Mouse (Mus musculus) midbrain, embryonic 13.5 days (tissue): Measurements from ENCODE around the gene Hsd11b1. TPM values are rescaled to one million over a fixed set of nuclear protein-coding genes. Genes with fewer than 3 reads are reported as not detected.
"Not testable (repeated sequence)": the region's sequence is repeated elsewhere in the genome, so short reads cannot be mapped to it uniquely, and the experiment has no call there.

Experiments used
- ATAC-seq: fragments of 200-750 bp; cut with Nextera tagmentation; 2 replicates; pipeline ENCODE4 v1.8.0; 2017; ENCODE audit warnings: mild to moderate bottlenecking, moderate TSS enrichment, moderate library complexity
- H3K27ac ChIP-seq: fragments of 300-500 bp; sonication (generic); 2 replicates; pipeline ENCODE4 v1.5.1; 2015; ENCODE audit warnings: inconsistent platforms, mild to moderate bottlenecking, moderate library complexity
- H3K27me3 ChIP-seq: fragments of 300-500 bp; sonication (generic); 2 replicates; pipeline ENCODE4 v1.6.1; 2015; ENCODE audit warnings: mild to moderate bottlenecking, inconsistent platforms
- H3K36me3 ChIP-seq: fragments of 300-500 bp; sonication (generic); 2 replicates; pipeline ENCODE4 v1.6.1; 2015; ENCODE audit warnings: mild to moderate bottlenecking, inconsistent platforms
- H3K4me1 ChIP-seq: fragments of 300-500 bp; sonication (generic); replicated peaks from 2 replicates; pipeline ENCODE4 v1.6.1; 2015; ENCODE audit warnings: inconsistent platforms
- H3K4me2 ChIP-seq: fragments of 300-500 bp; sonication (generic); replicated peaks from 2 replicates; pipeline ENCODE4 v1.6.1; 2015; ENCODE audit warnings: moderate library complexity, mild to moderate bottlenecking, inconsistent platforms
- H3K4me3 ChIP-seq: fragments of 300-500 bp; sonication (generic); replicated peaks from 2 replicates; pipeline ENCODE4 v1.5.1; 2015; ENCODE audit warnings: mild to moderate bottlenecking, inconsistent platforms
- H3K9ac ChIP-seq: fragments of 300-500 bp; sonication (generic); replicated peaks from 2 replicates; pipeline ENCODE4 v1.6.1; 2015; ENCODE audit warnings: mild to moderate bottlenecking, inconsistent platforms
- H3K9me3 ChIP-seq: fragments of 300-500 bp; sonication (generic); 2 replicates; pipeline ENCODE4 v1.6.1; 2016; ENCODE audit warnings: mild to moderate bottlenecking, inconsistent platforms
- WGBS: fragments of 180-500 bp; shearing (Covaris S2); methylation state at CpG from one replicate; pipeline ENCODE4 v1.1.7; 2015; 5-methylcytosine and 5-hydroxymethylcytosine counted together
- polyA plus RNA-seq: library from polyadenylated mRNA; unstranded; fragments of >200 nt; fragmentation: Nextera tagmentation; extraction: Ambion mirVana; gene quantifications from 2 replicates; pipeline ENCODE4 v1.2.1, GENCODE M21; 2015

Hsd11b1 gene
- polyA plus RNA-seq, 1 experiment from 2014 or later = not detected

DNA sequence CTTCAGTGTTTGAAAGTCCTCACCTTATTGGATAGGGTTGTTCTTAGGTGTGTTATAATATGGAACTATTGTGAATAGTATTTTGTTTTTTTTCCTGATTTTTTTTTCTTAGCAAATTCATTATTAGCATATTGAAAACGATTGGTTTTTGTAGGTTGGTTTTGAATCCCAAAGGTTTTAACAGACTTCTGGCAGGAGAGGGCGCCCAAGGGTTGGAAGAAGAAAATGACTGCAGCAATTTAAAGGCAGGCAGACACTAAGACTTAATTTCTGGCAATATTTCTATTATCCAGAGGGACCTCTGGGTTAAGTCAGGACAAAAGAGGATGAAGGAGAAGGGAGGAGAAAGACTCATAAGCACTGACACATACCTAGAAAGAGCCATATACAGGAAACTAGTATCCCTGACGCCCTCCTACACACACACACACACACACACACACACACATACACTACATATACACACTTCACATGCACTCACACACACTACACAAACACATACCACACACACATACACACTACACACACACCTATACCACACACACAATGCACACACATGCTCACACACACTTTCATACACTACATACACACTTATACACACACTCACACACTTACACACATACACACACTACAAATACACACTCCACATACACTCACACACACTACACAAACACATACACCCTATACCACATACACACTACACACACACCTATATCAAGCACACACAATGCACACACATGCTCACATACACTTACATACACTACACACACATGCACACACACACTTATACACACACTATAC lies 8.2 kb downstream of the Hsd11b1 start:
- H3K4me2 ChIP-seq = no peak overlapping the region
- no peaks in the 10 kb centered on the region for H3K36me3 ChIP-seq
- H3K4me1 ChIP-seq = no peaks in the 10 kb centered on the region
- no peaks in the 10 kb centered on the region for H3K9me3 ChIP-seq
- WGBS = 29% methylated on average over 3 of the region's 3 CpGs
- H3K9ac ChIP-seq = no peak overlapping the region
- H3K4me3 ChIP-seq = no peak overlapping the region
- H3K27ac ChIP-seq = no peak overlapping the region
- no peaks in the 10 kb centered on the region for H3K27me3 ChIP-seq
- ATAC-seq = peak; percentile 77; the same call in 1 of the 2 replicates

DNA sequence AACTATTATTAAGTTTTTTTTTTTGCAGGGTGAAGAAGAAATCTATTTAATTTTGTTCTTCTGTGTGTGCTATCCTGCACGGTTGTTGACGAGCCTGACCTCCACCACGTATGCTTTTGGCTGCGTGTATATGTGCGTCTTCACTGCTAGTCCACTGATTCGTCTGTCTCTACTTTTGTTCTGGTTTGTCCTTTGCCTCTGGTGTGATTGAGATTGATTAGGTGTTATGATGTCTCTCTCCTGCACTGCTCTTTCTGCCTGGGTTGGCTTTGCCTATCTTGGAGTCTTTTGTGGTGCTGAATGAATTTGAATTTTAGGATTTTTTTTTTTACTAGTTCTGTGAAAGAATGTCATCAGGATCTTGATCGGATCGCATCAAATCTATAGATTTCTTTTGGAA lies 8.8 kb downstream of the Hsd11b1 start:
- Histone ChIP-seq H3K27me3 (no peaks in the 10 kb centered on the region), H3K27ac (no peak overlapping the region), H3K4me3 (no peak overlapping the region), H3K4me2 (no peak overlapping the region), H3K9ac (no peak overlapping the region), H3K4me1 (no peaks in the 10 kb centered on the region), H3K9me3 (no peaks in the 10 kb centered on the region), H3K36me3 (no peaks in the 10 kb centered on the region)
- 72% methylated on average over 8 of the region's 8 CpGs for WGBS
- no peak for ATAC-seq

DNA sequence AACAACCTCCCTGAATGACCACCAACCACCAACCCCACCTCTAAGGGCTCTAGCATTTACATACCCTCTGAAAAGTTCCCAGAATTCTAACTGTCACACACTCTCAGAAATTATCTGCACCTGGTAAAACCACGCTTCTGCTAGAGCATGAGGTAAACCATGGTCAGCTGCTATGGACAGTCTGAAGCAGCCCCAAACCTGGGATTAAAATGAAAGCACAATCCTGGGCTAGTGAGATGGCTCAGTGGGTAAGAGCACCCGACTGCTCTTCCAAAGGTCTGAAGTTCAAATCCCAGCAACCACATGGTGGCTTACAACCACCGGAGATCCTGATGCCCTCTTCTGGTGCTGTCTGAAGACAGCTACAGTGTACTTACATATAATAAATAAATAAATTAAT lies 10.0 kb downstream of the Hsd11b1 start:
- H3K27me3 ChIP-seq, ATAC-seq, H3K4me2 ChIP-seq, H3K36me3 ChIP-seq, H3K9me3 ChIP-seq, H3K9ac ChIP-seq, H3K4me3 ChIP-seq, H3K4me1 ChIP-seq, H3K27ac ChIP-seq: not testable (repeated sequence)
- 77% methylated on average over 3 of the region's 3 CpGs for WGBS

DNA sequence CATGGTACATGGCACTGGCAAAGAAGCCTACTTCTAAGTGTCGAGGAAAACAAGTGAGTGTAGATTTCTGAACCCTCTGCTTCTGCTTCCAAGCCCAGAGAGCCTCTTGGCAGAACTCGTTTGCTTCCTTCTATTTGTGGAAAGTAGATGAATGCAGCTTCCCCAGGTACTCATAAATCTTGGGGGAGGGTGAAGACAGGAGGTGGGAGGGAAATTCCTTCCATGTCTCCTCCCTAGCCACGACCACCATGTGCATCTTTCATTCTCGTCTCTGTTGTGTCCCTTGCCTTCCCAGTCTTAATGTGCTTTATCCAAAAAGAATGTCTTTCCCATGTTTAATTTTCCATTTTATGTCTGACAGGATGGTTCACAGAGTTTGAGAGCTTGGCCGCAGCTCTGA lies 11.3 kb downstream of the Hsd11b1 start:
- no peak for ATAC-seq
- Histone ChIP-seq H3K27ac (no peak overlapping the region), H3K4me2 (no peak overlapping the region), H3K9me3 (no peaks in the 10 kb centered on the region; the same call in 1 of the 2 replicates), H3K4me3 (no peak overlapping the region), H3K9ac (no peak overlapping the region), H3K4me1 (no peaks in the 10 kb centered on the region), H3K36me3 (no peaks in the 10 kb centered on the region), H3K27me3 (no peaks in the 10 kb centered on the region)
- WGBS = 79% methylated on average over 5 of the region's 5 CpGs

DNA sequence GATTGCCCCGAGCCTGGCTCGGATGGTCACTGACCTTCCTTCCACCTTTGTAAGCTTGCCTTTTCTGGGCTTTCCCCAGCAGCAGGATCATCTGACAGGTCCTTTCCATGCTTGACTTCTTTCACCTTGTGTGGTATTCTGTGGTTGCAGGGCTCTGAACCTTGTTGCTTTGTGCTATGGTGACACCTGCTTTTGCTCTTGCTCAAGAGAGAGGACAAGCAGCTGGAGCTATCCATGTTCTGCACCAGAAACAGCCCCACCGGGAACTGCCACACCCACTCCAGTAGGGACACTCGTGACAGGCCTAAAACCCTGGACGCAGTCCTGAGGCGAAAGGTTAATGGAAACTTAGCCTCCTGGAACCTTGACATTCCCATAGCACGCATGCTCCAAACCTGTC lies 12.5 kb downstream of the Hsd11b1 start:
- ATAC-seq = no peak

DNA sequence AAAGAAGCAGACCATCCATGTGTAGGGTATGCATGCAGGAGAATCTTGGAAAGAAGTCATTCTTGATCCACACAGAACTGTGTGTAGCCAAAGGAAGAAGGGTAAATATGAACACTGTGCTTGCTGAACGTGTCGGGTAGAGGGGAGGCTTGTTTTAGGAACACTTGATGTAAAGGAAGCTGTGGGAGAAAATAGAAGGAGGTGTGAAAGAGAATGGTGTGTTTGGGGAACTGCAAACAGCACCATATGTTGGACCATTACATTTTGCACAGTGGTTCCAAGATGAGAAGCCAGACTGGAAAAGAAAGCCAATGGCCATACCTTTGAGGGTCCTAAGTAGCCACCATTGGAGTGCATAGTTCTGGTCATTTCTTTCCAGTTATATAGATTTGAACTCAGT lies 13.8 kb downstream of the Hsd11b1 start:
- no peaks in the 10 kb centered on the region for H3K4me1 ChIP-seq
- no peak for ATAC-seq
- H3K9ac ChIP-seq = no peak overlapping the region
- H3K9me3 ChIP-seq = no peaks in the 10 kb centered on the region; the same call in 1 of the 2 replicates
- WGBS = 83% methylated on average over 2 of the region's 2 CpGs
- no peak overlapping the region for H3K4me3 ChIP-seq
- H3K36me3 ChIP-seq = no peaks in the 10 kb centered on the region
- H3K27ac ChIP-seq = no peak overlapping the region
- no peak overlapping the region for H3K4me2 ChIP-seq
- H3K27me3 ChIP-seq = no peaks in the 10 kb centered on the region

More for the DNA sequence above, 12.5 kb downstream of the Hsd11b1 start:
- no peak overlapping the region for H3K4me2 ChIP-seq
- no peaks in the 10 kb centered on the region for H3K4me1 ChIP-seq
- H3K4me3 ChIP-seq = no peak overlapping the region
- no peaks in the 10 kb centered on the region for H3K27me3 ChIP-seq
- no peaks in the 10 kb centered on the region; the same call in 1 of the 2 replicates for H3K9me3 ChIP-seq
- no peaks in the 10 kb centered on the region for H3K36me3 ChIP-seq
- 80% methylated on average over 7 of the region's 7 CpGs for WGBS
- no peak overlapping the region for H3K27ac ChIP-seq
- no peak overlapping the region for H3K9ac ChIP-seq

DNA sequence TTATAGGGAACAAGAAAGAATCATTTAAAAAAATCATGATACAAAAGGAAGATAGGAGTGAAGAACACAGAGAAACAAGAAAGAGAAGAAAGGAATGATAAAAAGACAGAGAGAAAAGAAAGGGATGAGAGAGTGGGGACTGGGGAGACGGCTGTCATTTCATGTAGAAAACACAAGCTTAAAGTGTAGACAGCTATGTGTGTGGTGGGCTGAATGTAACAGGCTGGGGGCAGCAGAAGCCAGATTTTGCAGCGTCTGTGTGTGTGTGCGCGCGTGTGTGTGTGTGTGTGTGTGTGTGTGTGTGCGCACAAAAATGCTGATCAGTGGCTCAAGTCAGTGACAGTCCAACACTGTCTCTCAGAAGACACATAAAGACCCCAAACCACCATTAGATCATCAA lies 19.6 kb downstream of the Hsd11b1 start:
- 84% methylated on average over 6 of the region's 6 CpGs for WGBS
- Histone ChIP-seq H3K27me3 (no peaks in the 10 kb centered on the region), H3K27ac (no peak overlapping the region), H3K9me3 (no peaks in the 10 kb centered on the region; the same call in 1 of the 2 replicates), H3K4me2 (no peak overlapping the region), H3K36me3 (no peaks in the 10 kb centered on the region), H3K4me1 (no peaks in the 10 kb centered on the region), H3K4me3 (no peak overlapping the region), H3K9ac (no peak overlapping the region)
- ATAC-seq = no peak

DNA sequence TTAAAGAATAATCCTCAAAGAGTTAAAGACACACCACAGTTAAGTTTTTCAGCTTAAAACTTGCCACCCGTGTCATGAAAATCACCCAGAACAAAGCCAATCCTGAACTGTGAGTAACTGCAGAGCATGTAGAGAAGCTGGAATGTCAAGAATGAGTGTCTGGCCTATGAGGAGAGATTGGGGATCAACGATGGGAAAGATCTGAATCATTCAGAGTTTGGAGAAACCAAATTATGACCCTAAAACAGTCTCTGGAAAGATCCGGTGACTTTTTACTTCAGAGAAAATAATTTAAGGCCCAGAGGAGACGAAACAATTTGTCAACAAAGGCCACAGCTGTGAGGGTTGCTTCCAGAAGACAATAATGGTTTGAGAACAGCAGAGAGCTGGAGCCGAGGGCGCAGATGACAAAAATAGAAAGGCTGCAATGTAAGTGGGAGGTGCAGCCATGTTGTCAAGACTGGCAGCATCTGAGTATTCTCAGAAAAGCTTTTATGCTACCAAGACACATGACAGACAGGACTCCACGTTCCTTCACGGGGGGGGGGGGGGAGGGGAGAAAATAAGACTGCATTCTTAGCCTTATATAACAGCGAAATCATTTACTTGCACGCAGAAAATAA lies 20.2 kb downstream of the Hsd11b1 start:
- no peak for ATAC-seq
- H3K27ac ChIP-seq = no peak overlapping the region
- WGBS = 66% methylated on average over 10 of the region's 10 CpGs

DNA sequence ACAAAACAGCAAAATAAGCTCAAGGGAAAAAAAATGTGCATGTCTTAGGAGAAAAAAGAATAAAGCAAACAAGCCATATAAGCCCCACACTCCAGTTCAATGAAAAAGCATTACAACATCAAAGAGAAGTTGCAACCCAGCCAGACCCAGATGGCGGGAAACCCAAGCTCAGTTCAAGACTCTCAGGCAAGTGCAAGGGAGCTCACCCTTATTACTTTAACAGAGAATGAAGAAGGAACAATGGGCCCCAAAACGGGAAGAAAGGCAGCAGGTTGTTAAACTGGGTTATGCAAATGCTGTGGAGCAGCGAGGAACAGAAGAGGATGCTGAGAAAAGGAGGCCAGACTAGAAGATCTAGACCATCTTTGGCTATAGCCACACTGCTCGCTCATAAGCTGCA lies 21.0 kb downstream of the Hsd11b1 start:
- ATAC-seq = no peak
- no peak overlapping the region for H3K27ac ChIP-seq
- H3K4me3 ChIP-seq = no peak overlapping the region

More for the DNA sequence above, 20.2 kb downstream of the Hsd11b1 start:
- H3K4me2 ChIP-seq = no peak overlapping the region
- no peaks in the 10 kb centered on the region for H3K9me3 ChIP-seq
- H3K4me3 ChIP-seq = no peak overlapping the region
- no peaks in the 10 kb centered on the region for H3K36me3 ChIP-seq
- H3K9ac ChIP-seq = no peak overlapping the region
- H3K27me3 ChIP-seq = no peaks in the 10 kb centered on the region
- H3K4me1 ChIP-seq = no peaks in the 10 kb centered on the region

DNA sequence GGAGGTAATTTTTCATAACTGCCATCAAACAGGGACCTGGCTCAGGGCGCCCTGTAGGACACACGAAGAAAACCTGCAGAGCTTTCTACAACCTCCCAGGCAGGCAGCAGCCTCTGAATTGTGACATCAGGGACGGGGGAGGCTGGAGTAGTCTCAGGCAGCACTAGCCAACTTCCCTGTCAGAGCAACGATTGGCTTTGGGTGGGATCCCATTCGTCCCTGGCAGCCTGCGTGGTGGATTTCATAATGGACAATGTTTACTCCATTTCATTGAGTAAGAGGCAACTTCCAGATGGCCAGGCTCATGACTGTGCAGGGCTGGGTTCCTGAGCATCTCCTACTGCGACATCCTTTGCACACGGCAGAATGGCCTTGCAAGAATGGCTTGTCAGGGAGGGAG lies 21.6 kb downstream of the Hsd11b1 start:
- Histone ChIP-seq H3K4me3 (no peak overlapping the region), H3K9ac (no peak overlapping the region), H3K4me2 (no peak overlapping the region), H3K9me3 (no peaks in the 10 kb centered on the region), H3K27ac (no peak overlapping the region), H3K27me3 (no peaks in the 10 kb centered on the region), H3K36me3 (no peaks in the 10 kb centered on the region), H3K4me1 (no peaks in the 10 kb centered on the region)
- no peak for ATAC-seq
- WGBS = 85% methylated on average over 8 of the region's 8 CpGs

More for the DNA sequence above, 21.0 kb downstream of the Hsd11b1 start:
- Histone ChIP-seq H3K27me3 (no peaks in the 10 kb centered on the region), H3K9me3 (no peaks in the 10 kb centered on the region), H3K4me1 (no peaks in the 10 kb centered on the region), H3K36me3 (no peaks in the 10 kb centered on the region), H3K9ac (no peak overlapping the region), H3K4me2 (no peak overlapping the region)
- 44% methylated on average over 4 of the region's 4 CpGs for WGBS

DNA sequence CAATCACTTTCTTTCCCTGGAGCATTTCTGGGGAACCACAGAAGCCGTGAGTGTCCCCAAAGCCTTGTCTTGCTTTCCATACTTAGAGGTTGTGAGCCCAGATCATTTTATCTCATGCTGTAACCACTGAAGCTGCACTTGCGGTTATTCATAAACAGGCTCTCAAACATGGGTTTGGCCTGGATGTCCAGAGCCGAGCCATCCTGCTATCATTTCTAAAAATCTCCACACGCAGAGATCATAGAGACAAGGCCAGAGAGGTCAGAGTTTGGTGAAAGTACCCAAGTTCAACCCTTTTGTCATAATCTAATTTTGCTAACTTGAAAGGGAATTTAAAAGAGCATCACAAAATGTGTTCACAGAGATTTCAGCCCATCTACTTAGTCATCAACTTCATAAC lies 22.4 kb downstream of the Hsd11b1 start:
- no peak for ATAC-seq
- H3K9me3 ChIP-seq = no peaks in the 10 kb centered on the region
- H3K27me3 ChIP-seq = no peaks in the 10 kb centered on the region
- H3K4me3 ChIP-seq = no peak overlapping the region
- H3K9ac ChIP-seq = no peak overlapping the region
- no peaks in the 10 kb centered on the region for H3K36me3 ChIP-seq
- no peaks in the 10 kb centered on the region for H3K4me1 ChIP-seq
- H3K27ac ChIP-seq = no peak overlapping the region
- H3K4me2 ChIP-seq = no peak overlapping the region
- 92% methylated on average over 4 of the region's 4 CpGs for WGBS

DNA sequence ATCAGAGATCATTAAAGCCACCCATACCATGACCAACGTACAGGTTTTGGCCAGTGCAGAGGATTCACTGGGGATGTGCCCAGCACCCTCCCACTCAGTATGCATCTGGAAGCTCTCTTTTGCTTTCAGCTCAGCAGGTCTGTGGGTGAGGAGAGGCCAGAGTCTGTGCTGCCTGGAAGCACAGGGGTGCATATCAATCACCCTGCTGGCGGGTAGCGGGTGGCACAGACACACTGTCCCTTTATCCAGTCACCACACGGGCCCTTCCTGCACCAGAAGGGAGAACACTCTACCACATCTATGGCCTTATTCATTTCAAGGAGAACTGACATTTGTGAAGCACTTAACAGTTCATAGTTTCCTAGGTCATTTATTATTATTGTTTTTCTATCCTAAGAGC lies 25.4 kb downstream of the Hsd11b1 start:
- Histone ChIP-seq H3K36me3 (no peaks in the 10 kb centered on the region), H3K4me3 (no peak overlapping the region), H3K4me1 (no peaks in the 10 kb centered on the region), H3K9ac (no peak overlapping the region), H3K27ac (no peak overlapping the region), H3K4me2 (no peak overlapping the region), H3K9me3 (no peaks in the 10 kb centered on the region), H3K27me3 (no peaks in the 10 kb centered on the region)
- no peak for ATAC-seq
- WGBS = 65% methylated on average over 4 of the region's 4 CpGs
